Mouse (Mus musculus) erythroblast, embryonic 14.5 days (primary cell): ENCODE results near the gene Syne2.

Experiments used
- GATA1 ChIP-seq: IDR thresholded peaks from 2 replicates; pipeline ENCODE4 v1.6.1; 2012; ENCODE audit warnings: low read length, inconsistent platforms, mixed read lengths
- TAL1 ChIP-seq: IDR thresholded peaks from 3 replicates; pipeline ENCODE4 v1.6.1; 2012; ENCODE audit warnings: low read length, inconsistent platforms, mixed read lengths

DNA sequence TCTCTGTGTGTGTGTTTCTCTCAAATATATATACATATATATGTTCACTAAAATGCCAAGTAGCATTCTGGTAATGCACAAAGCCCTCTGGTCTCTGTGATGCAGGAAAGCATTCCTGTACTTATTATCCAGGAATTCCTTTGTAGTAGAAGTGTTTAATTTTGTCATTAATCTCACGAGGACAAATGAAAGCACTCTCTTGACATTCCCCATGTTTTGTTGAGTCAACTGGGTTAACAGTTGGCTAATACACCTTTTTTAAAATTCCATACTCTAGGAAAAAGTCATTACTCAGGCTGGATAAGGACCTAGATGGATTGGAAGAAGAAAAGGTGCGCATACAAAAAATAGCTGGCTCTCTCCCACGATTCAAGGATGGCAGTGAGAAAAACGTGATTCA, 115.6 kb downstream of the Syne2 start:
- TF ChIP-seq GATA1 (no peak), TAL1 (no peak)
